Mouse (Mus musculus): ENCODE results near the gene Ppm1e. TPM values are rescaled to one million over a fixed set of nuclear protein-coding genes. Genes with fewer than 3 reads are reported as not detected.

Ppm1e gene
- total RNA-seq, 1 experiment, result 0.54 TPM

- H3K4me1 ChIP-seq (ENCODE audit: control insufficient read depth in 2 of 2, insufficient read depth in 2 of 2, low read length in 2 of 2, poor library complexity in 1 of 2), result no peaks in the 10 kb centered on the region
- H3K9ac ChIP-seq (ENCODE audit: insufficient read depth, low read depth, low read length, poor library complexity, severe bottlenecking), result no peak overlapping the region
- H3K27ac ChIP-seq (ENCODE audit: insufficient read depth, low read depth, low read length, poor library complexity, severe bottlenecking), result no peak overlapping the region
- no peak for DNase-seq (ENCODE audit: low read depth, low spot score)
- TF ChIP-seq CHD2 (IDR thresholded peaks at IDR 0.05; ENCODE audit: low read depth, low read length), result no peak
- TF ChIP-seq ZC3H11A (IDR thresholded peaks at IDR 0.05; ENCODE audit: borderline replicate concordance, low read depth, low read length), result no peak
- TF ChIP-seq HCFC1 (IDR thresholded peaks at IDR 0.05; ENCODE audit: borderline replicate concordance, insufficient read depth, low read length), result no peak
- no peak for TF ChIP-seq ZNF384 (IDR thresholded peaks at IDR 0.05; ENCODE audit: low read depth, low read length)
- no peaks in the 10 kb centered on the region for H3K36me3 ChIP-seq (ENCODE audit: control insufficient read depth, insufficient read depth, low read length, poor library complexity, severe bottlenecking)
- in situ Hi-C loops (cut with MboI; ENCODE audit: low sequenced_read_pairs in 2 of 2, unreplicated experiment in 2 of 2), result no loop called here
- no peak overlapping the region for H3K4me3 ChIP-seq (ENCODE audit: insufficient read depth in 1 of 2, low read depth in 1 of 2, low read length in 2 of 2, poor library complexity in 1 of 2, severe bottlenecking in 1 of 2)
- H3K9me3 ChIP-seq (ENCODE audit: control insufficient read depth, insufficient read depth, low read depth, low read length), result no peaks in the 10 kb centered on the region
These were observed 59.8 kb downstream of the Ppm1e start for GRCm38 (mm10) chr11:87299066-87299465.

GRCm38 (mm10) chr11:87296467-87296866 lies 62.4 kb downstream of the Ppm1e start:
- H3K36me3 ChIP-seq (ENCODE audit: control insufficient read depth, insufficient read depth, low read length, poor library complexity, severe bottlenecking), result no peaks in the 10 kb centered on the region
- H3K4me3 ChIP-seq (ENCODE audit: insufficient read depth in 1 of 2, low read depth in 1 of 2, low read length in 2 of 2, poor library complexity in 1 of 2, severe bottlenecking in 1 of 2), result no peak overlapping the region
- in situ Hi-C loops (cut with MboI; ENCODE audit: low sequenced_read_pairs in 2 of 2, unreplicated experiment in 2 of 2), result no loop called here
- TF ChIP-seq ZNF384 (IDR thresholded peaks at IDR 0.05; ENCODE audit: low read depth, low read length) (no peak), CHD2 (IDR thresholded peaks at IDR 0.05; ENCODE audit: low read depth, low read length) (no peak), HCFC1 (IDR thresholded peaks at IDR 0.05; ENCODE audit: borderline replicate concordance, insufficient read depth, low read length) (no peak), ZC3H11A (IDR thresholded peaks at IDR 0.05; ENCODE audit: borderline replicate concordance, low read depth, low read length) (no peak), MAFK (IDR thresholded peaks at IDR 0.05; ENCODE audit: insufficient read depth, low read depth, low read length) (no peak)
- H3K9ac ChIP-seq (ENCODE audit: insufficient read depth, low read depth, low read length, poor library complexity, severe bottlenecking), result no peak overlapping the region
- H3K4me1 ChIP-seq (ENCODE audit: control insufficient read depth in 2 of 2, insufficient read depth in 2 of 2, low read length in 2 of 2, poor library complexity in 1 of 2), result no peaks in the 10 kb centered on the region
- H3K9me3 ChIP-seq (ENCODE audit: control insufficient read depth, insufficient read depth, low read depth, low read length), result no peaks in the 10 kb centered on the region
- H3K27ac ChIP-seq (ENCODE audit: insufficient read depth, low read depth, low read length, poor library complexity, severe bottlenecking), result no peak overlapping the region
- no peak for DNase-seq (ENCODE audit: low read depth, low spot score)

GRCm38 (mm10) chr11:87295636-87296035 lies 63.2 kb downstream of the Ppm1e start:
- DNase-seq (ENCODE audit: low read depth, low spot score), result no peak
- Histone ChIP-seq H3K36me3 (ENCODE audit: control insufficient read depth, insufficient read depth, low read length, poor library complexity, severe bottlenecking) (no peaks in the 10 kb centered on the region), H3K27ac (ENCODE audit: insufficient read depth, low read depth, low read length, poor library complexity, severe bottlenecking) (no peak overlapping the region), H3K4me1 (ENCODE audit: control insufficient read depth in 2 of 2, insufficient read depth in 2 of 2, low read length in 2 of 2, poor library complexity in 1 of 2) (no peaks in the 10 kb centered on the region), H3K9ac (ENCODE audit: insufficient read depth, low read depth, low read length, poor library complexity, severe bottlenecking) (no peak overlapping the region), H3K4me3 (ENCODE audit: insufficient read depth in 1 of 2, low read depth in 1 of 2, low read length in 2 of 2, poor library complexity in 1 of 2, severe bottlenecking in 1 of 2) (no peak overlapping the region), H3K9me3 (ENCODE audit: control insufficient read depth, insufficient read depth, low read depth, low read length) (no peaks in the 10 kb centered on the region)
- no peak for TF ChIP-seq CHD2 (IDR thresholded peaks at IDR 0.05; ENCODE audit: low read depth, low read length)
- no peak for TF ChIP-seq MAFK (IDR thresholded peaks at IDR 0.05; ENCODE audit: insufficient read depth, low read depth, low read length)
- TF ChIP-seq ZC3H11A (IDR thresholded peaks at IDR 0.05; ENCODE audit: borderline replicate concordance, low read depth, low read length), result no peak
- TF ChIP-seq HCFC1 (IDR thresholded peaks at IDR 0.05; ENCODE audit: borderline replicate concordance, insufficient read depth, low read length), result no peak
- TF ChIP-seq ZNF384 (IDR thresholded peaks at IDR 0.05; ENCODE audit: low read depth, low read length), result no peak
- in situ Hi-C loops (cut with MboI; ENCODE audit: low sequenced_read_pairs in 2 of 2, unreplicated experiment in 2 of 2), result no loop called here

- H3K9me3 ChIP-seq (ENCODE audit: control insufficient read depth, insufficient read depth, low read depth, low read length), result no peaks in the 10 kb centered on the region
- H3K36me3 ChIP-seq (ENCODE audit: control insufficient read depth, insufficient read depth, low read length, poor library complexity, severe bottlenecking), result no peaks in the 10 kb centered on the region
- TF ChIP-seq HCFC1 (IDR thresholded peaks at IDR 0.05; ENCODE audit: borderline replicate concordance, insufficient read depth, low read length) (no peak), MAFK (IDR thresholded peaks at IDR 0.05; ENCODE audit: insufficient read depth, low read depth, low read length) (no peak), CHD2 (IDR thresholded peaks at IDR 0.05; ENCODE audit: low read depth, low read length) (no peak), ZNF384 (IDR thresholded peaks at IDR 0.05; ENCODE audit: low read depth, low read length) (no peak), ZC3H11A (IDR thresholded peaks at IDR 0.05; ENCODE audit: borderline replicate concordance, low read depth, low read length) (no peak)
- no peaks in the 10 kb centered on the region for H3K4me1 ChIP-seq (ENCODE audit: control insufficient read depth in 2 of 2, insufficient read depth in 2 of 2, low read length in 2 of 2, poor library complexity in 1 of 2)
- in situ Hi-C loops (cut with MboI; ENCODE audit: low sequenced_read_pairs in 2 of 2, unreplicated experiment in 2 of 2), result no loop called here
- no peak overlapping the region for H3K4me3 ChIP-seq (ENCODE audit: insufficient read depth in 1 of 2, low read depth in 1 of 2, low read length in 2 of 2, poor library complexity in 1 of 2, severe bottlenecking in 1 of 2)
- DNase-seq (ENCODE audit: low read depth, low spot score), result no peak
- no peak overlapping the region for H3K9ac ChIP-seq (ENCODE audit: insufficient read depth, low read depth, low read length, poor library complexity, severe bottlenecking)
- H3K27ac ChIP-seq (ENCODE audit: insufficient read depth, low read depth, low read length, poor library complexity, severe bottlenecking), result no peak overlapping the region
These were observed 69.5 kb downstream of the Ppm1e start for GRCm38 (mm10) chr11:87289313-87289712.

- H3K4me1 ChIP-seq (ENCODE audit: control insufficient read depth in 2 of 2, insufficient read depth in 2 of 2, low read length in 2 of 2, poor library complexity in 1 of 2), result no peaks in the 10 kb centered on the region
- no peak for DNase-seq (ENCODE audit: low read depth, low spot score)
- no peak overlapping the region for H3K27ac ChIP-seq (ENCODE audit: insufficient read depth, low read depth, low read length, poor library complexity, severe bottlenecking)
- no peaks in the 10 kb centered on the region for H3K9me3 ChIP-seq (ENCODE audit: control insufficient read depth, insufficient read depth, low read depth, low read length)
- H3K4me3 ChIP-seq (ENCODE audit: insufficient read depth in 1 of 2, low read depth in 1 of 2, low read length in 2 of 2, poor library complexity in 1 of 2, severe bottlenecking in 1 of 2), result no peak overlapping the region
- in situ Hi-C loops (cut with MboI; ENCODE audit: low sequenced_read_pairs in 2 of 2, unreplicated experiment in 2 of 2), result no loop called here
- H3K9ac ChIP-seq (ENCODE audit: insufficient read depth, low read depth, low read length, poor library complexity, severe bottlenecking), result no peak overlapping the region
- TF ChIP-seq ZC3H11A (IDR thresholded peaks at IDR 0.05; ENCODE audit: borderline replicate concordance, low read depth, low read length) (no peak), HCFC1 (IDR thresholded peaks at IDR 0.05; ENCODE audit: borderline replicate concordance, insufficient read depth, low read length) (no peak), ZNF384 (IDR thresholded peaks at IDR 0.05; ENCODE audit: low read depth, low read length) (no peak), MAFK (IDR thresholded peaks at IDR 0.05; ENCODE audit: insufficient read depth, low read depth, low read length) (no peak), CHD2 (IDR thresholded peaks at IDR 0.05; ENCODE audit: low read depth, low read length) (no peak)
- no peaks in the 10 kb centered on the region for H3K36me3 ChIP-seq (ENCODE audit: control insufficient read depth, insufficient read depth, low read length, poor library complexity, severe bottlenecking)
These were observed 72.6 kb downstream of the Ppm1e start for GRCm38 (mm10) chr11:87286194-87286593.

Measured in ES-E14 (cell line).